Mouse (Mus musculus) megakaryocyte progenitor cell, adult 5-6 weeks (primary cell): ENCODE results near the gene Sirt3. TPM values are rescaled to one million over a fixed set of nuclear protein-coding genes. Genes with fewer than 3 reads are reported as not detected.

ENCODE experiments used
- ATAC-seq: replicated peaks from 2 replicates; pipeline ENCODE4 v1.8.0; 2016; ENCODE audit warnings: mild to moderate bottlenecking, moderate TSS enrichment, inconsistent platforms; ENCODE audit not compliant: poor library complexity
- total RNA-seq, 2 experiments: library from RNA; stranded (forward) in 1 of 2; stranded (reverse) in 1 of 2; fragments of 157-497, 149-512 nt in 1 of 2; fragments of 200-1000 nt in 1 of 2; gene quantifications; 2 replicates each; pipeline versions ENCODE4 v1.2.3 to v1.2.4; 2015 to 2017

The Sirt3 gene
- total RNA-seq (2015) (22.9 and 23.0 TPM in 2 replicates), total RNA-seq (2017) (30.0 and 31.9 TPM in 2 replicates)

- peak; percentile 82 for ATAC-seq
Measured at GRCm38 (mm10) chr7:140881696-140882468, at the start of gene Sirt3, which contains the start of gene Psmd13. Gene Sirt3, minus strand, starts transcription at chr7:140882309. Gene Psmd13, plus strand, starts transcription at chr7:140881968.

DNA sequence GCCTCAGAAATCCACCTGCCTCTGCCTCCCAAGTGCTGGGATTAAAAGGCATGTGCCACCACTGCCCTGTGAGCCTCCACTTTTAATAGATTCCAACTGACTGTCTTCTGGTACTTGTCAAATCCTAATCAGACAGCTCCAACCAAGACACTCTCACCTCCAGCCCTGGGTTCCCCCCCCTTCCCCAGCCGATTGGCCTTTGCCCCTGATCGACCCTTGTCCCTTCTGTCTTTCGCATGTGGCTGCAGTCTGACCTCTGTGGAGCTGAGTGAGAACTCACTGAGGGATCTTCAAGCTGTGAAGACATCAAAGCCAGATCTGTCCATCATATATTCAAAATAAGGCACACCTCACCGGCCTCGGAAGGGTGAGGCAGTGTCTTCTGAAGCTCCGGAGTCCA is 45.1 kb upstream of the Sirt3 start:
- ATAC-seq: no peak

GRCm38 (mm10) chr7:140923070-140923775 is 41.1 kb upstream of the Sirt3 start:
- ATAC-seq: no peak

DNA sequence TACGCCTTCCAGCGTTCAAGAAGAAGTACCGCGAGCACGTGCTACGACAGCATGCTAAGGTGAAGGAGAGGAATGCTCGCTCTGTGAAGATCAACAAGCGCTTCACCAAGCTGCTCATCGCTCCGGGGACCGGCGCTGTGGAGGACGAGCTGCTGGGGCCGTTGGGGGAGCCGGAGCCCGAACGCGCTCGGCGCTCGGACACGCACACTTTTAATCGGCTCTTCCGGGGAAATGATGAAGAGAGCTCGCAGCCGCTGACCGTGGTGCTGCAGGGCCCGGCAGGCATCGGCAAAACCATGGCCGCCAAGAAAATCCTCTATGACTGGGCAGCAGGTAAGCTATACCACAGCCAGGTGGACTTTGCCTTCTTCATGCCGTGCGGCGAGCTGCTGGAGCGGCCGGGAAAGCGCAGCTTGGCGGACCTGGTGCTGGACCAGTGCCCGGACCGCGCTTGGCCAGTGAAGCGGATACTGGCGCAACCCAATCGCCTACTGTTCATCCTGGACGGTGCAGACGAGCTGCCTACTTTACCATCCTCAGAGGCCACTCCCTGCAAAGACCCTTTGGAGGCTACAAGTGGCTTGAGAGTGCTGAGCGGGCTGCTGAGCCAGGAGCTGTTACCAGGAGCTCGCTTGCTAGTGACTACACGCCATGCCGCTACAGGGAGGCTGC is 40.4 kb upstream of the Sirt3 start:
- peak; percentile 51 for ATAC-seq

GRCm38 (mm10) chr7:140921225-140921975 is 39.3 kb upstream of the Sirt3 start:
- ATAC-seq: peak; percentile 32

GRCm38 (mm10) chr7:140920418-140921029 is 38.4 kb upstream of the Sirt3 start, which contains the start of gene Nlrp6:
Gene Nlrp6, plus strand, starts transcription at chr7:140920902.
- ATAC-seq: no peak

- ATAC-seq: no peak
Measured at GRCm38 (mm10) chr7:140919911-140920310, 37.8 kb upstream of the Sirt3 start.

DNA sequence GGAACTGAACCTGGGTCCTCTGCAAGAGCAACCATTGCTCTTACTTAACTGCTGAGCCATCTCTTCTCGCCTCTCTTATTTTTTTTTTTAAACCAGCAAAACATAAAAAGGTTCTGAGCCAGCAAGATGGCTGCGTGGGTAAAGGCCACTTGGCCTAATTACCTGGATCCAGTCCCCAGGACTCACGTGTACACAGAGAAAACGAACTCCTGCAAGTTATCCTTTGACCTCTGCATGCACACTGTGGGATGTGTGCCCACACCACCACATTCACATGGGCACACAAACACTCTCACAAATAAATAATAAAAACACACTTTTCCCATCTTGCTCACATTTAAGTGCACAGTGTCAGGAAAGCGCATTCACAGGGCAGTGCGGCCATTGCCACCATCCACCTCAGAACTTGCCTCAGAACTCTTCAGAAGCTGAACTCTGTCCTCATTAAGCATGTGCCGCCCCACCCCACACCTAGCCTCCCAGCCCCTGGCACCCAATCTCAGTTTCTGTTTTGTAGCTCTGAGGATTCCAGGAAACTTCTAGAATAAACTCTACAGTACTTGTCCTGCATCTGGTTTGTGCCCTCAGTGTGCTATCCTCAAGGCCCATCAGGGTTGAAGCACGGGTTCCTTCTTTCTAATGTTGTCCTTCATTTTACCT is 32.1 kb upstream of the Sirt3 start:
- no peak for ATAC-seq

DNA sequence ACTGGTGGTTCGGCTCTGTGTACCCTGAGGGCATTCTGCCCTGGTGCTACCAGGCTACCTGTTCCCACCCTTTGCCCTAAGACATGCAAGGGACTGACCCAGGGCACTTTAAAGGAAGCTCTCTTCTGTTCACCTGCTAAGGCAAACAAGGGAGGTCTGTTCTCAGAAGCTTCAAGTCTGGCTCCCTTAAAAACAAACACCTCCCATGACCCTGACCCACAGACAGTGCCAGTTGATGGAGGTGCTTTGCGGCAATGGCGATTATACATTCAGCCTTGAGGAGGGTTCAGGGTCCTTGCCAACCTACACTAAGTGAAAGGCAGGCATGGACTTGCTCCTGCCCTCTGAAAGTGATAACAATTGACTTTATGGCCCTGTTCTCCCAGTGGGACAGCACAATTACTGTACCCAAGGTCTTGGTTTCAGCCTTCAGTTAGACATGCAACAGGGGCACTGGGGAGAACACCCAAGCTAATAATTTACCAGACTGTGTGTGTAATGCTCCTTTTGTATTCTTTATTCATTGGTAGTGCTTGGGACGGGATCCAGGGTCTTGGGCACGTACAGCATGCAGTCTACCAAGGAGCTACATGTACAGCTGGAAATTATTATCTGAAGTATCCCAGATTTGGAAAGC is 30.9 kb upstream of the Sirt3 start:
- ATAC-seq: no peak

DNA sequence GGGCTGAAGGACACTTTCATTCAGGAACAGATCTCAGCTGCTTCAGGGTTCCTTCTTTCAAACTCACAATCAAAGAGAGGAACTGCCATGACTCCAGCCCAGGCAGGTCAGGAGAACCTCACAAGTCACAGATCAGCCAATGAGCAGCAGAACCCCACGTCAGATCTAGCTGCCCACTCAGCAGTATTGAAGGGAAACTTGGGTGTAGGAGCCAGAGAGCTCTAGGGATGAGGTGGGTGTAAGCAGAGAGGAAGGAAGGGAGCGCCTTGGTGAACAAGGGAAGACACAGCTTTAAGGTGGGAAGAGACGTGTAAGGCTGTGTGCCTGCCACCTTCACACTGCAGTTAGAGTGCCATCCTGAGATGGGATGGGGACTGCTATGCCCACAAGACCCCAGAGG is 30.2 kb upstream of the Sirt3 start:
- ATAC-seq: no peak

DNA sequence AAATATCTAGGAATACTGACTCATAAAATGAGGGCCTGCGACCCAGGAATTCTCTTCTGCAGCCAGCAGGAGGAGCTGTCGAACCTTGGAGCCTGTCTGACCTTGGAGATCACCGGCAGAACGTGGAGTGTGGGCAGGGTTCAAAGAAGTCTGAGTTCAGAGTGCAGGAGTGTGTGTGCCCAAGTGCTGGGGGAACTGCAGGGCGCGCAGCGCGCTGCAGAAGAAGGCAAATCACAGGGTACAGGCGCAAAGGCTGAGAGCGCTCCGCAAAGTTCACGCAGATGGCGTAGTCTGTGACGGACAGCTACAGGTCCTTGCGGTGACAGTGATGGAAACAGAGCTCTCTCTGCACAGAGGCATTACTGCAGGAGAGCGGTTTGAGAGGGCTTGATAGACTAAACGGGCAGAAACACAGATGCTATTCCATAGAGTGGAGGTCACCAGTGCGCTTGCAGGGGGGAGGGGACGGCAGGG is 26.6 kb upstream of the Sirt3 start:
- peak; percentile 91 for ATAC-seq

DNA sequence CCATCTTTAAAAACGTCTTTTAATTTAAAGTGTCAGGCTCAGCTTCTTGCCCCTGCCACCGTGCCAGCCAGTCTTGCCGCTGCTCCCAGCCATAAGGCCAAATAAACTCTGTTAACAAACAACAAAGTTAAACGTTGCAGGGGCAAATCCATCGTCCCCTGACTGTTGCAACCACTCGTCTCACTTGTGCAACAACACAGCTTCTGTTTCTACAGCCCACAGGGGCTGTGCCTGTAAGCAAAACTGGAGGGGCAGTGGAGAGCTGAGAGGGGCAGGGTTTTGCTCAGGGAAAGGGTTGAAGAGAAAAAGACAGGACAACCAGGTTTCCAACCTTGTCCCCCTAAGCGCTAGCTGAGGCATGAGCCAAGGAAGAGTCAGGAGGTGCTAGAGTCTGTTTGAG is 26.1 kb upstream of the Sirt3 start:
- ATAC-seq: peak; percentile 53

GRCm38 (mm10) chr7:140907697-140908096 is 25.6 kb upstream of the Sirt3 start:
- no peak for ATAC-seq

GRCm38 (mm10) chr7:140907131-140907530 is 25.0 kb upstream of the Sirt3 start:
- ATAC-seq: no peak

GRCm38 (mm10) chr7:140905642-140906081 is 23.6 kb upstream of the Sirt3 start:
- peak; percentile 51 for ATAC-seq

- ATAC-seq: peak; percentile 86
Measured at GRCm38 (mm10) chr7:140903212-140903611, 21.1 kb upstream of the Sirt3 start.

DNA sequence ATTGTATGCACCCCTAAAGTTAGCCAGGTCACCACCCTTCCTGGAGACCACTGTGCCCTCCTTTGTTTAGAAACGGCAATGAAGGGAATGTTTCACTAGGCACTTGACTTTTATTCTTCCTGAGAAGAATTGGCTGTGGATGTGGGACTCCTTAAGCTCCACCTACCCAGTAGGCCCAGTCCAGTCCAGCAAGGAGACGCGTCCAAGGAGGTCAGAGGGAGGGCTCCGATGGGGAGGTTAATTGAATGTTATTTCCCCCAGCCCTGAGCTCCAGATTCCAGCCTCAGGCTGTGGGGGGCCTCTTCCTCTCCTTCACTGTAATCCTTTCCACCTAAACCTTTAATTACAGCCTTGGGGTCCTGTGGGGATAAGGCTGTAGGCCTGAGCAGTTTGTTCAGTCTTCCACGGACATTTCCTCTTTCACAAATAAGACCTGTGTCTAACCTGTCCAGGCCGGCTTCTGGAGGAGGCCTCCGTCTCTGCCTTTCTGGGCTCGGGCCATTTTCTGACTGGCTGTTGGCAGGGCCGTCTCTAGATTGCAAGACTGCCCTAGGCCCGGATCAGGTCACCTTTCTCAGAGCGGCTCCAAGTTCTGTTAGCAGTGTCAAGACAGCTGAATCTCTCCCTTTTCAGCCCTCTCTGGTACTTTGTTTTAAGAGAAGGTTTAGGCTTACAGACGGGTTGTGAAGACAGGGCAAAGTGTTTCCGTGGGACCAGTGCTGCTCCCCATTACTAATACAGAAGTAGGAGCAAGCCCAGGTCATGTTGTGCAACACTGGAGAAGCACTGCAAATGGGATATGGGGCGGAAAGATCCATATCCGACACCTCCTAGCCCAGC is 20.1 kb upstream of the Sirt3 start:
- ATAC-seq: no peak

DNA sequence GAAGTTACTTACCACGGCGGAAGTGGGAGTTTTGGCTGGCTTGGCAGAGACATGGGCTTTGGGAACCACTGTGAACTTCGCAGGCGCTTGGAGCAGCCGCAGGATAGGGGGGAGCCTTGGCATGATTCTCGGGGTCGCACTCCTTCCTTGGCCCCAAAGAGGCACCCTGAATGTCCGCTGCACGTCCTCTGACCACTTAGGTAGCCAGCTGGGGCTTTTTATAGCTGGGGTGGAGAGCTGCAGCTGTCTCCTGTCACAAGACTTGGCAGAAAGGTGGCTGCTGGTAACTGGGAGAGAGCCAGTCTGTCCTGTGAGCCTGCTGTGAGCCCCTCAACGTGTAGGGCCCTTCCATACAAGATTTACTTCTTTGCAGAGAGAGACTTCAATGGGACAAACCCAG is 18.1 kb upstream of the Sirt3 start, which contains the start of gene Cox8b:
TSS of gene Cox8b (minus strand) at position 227 of the 400 bp plus-strand sequence.
- ATAC-seq: no peak
